Mouse (Mus musculus) hematopoietic stem cell, adult 5-6 weeks (primary cell): ENCODE data around the gene Tmem14c. TPM values are rescaled to one million over a fixed set of nuclear protein-coding genes. Genes with fewer than 3 reads are reported as not detected.
"Not testable (repeated sequence)": the region's sequence is repeated elsewhere in the genome, so short reads cannot be mapped to it uniquely, and the experiment has no call there.

Experiments used
- ATAC-seq, 2 experiments: fragments of 125-278 bp in 1 of 2; replicated peaks in 1 of 2; 2 replicates each; pipeline ENCODE4 v1.8.0; 2016 to 2017; ENCODE audit warnings: inconsistent platforms in 2 of 2, mild to moderate bottlenecking in 2 of 2, moderate number of reproducible peaks in 2 of 2, low read depth in 1 of 2, moderate TSS enrichment in 1 of 2; ENCODE audit not compliant: low FRiP score in 2 of 2, poor library complexity in 2 of 2, severe bottlenecking in 2 of 2, insufficient read depth in 1 of 2, low TSS enrichment in 1 of 2
- total RNA-seq: library from RNA; stranded (forward); fragments of 172-1452, 232-1000 nt; gene quantifications from 2 replicates; pipeline ENCODE4 v1.2.3, GENCODE M21; 2017

Gene Tmem14c
- total RNA-seq, result 74.5 and 94.6 TPM in 2 replicates

GRCm38 (mm10) chr13:41015829-41016634 lies at the start of gene Tmem14c:
Tmem14c (plus strand) TSS chr13:41016292.
- ATAC-seq, result peak; percentile 99

- no peak for ATAC-seq
Observed at GRCm38 (mm10) chr13:40967609-40968008, 48.5 kb upstream of the Tmem14c start.

- ATAC-seq, result peak; percentile 63 to 79
Observed at GRCm38 (mm10) chr13:40968564-40968963, 47.5 kb upstream of the Tmem14c start.

- ATAC-seq, result no peak
Observed at GRCm38 (mm10) chr13:40969761-40970390, 46.2 kb upstream of the Tmem14c start.

- peak in 1 of 2 experiments; percentile 47; a peak in 1 of 4 replicates for ATAC-seq
Observed at GRCm38 (mm10) chr13:40971261-40971660, 44.8 kb upstream of the Tmem14c start.

GRCm38 (mm10) chr13:40971831-40972230 lies 44.3 kb upstream of the Tmem14c start:
- no peak for ATAC-seq

- no peak for ATAC-seq
Observed at GRCm38 (mm10) chr13:40972976-40973375, 43.1 kb upstream of the Tmem14c start.

- peak; percentile 69 to 81; a peak in 3 of 4 replicates for ATAC-seq
Observed at GRCm38 (mm10) chr13:40977609-40978008, 38.5 kb upstream of the Tmem14c start.

GRCm38 (mm10) chr13:40978652-40979051 lies 37.4 kb upstream of the Tmem14c start:
- ATAC-seq, result peak; percentile 49 to 61; a peak in 3 of 4 replicates

GRCm38 (mm10) chr13:40979321-40979720 lies 36.8 kb upstream of the Tmem14c start:
- no peak for ATAC-seq

GRCm38 (mm10) chr13:40982759-40983158 lies 33.3 kb upstream of the Tmem14c start:
- no peak for ATAC-seq

GRCm38 (mm10) chr13:40986081-40986480 lies 30.0 kb upstream of the Tmem14c start:
- ATAC-seq, result no peak

- not testable (repeated sequence) for ATAC-seq
Observed at GRCm38 (mm10) chr13:40987608-40988303, 28.3 kb upstream of the Tmem14c start.

GRCm38 (mm10) chr13:40988418-40988817 lies 27.7 kb upstream of the Tmem14c start:
- ATAC-seq, result no peak; a peak in 1 of 4 replicates

- no peak for ATAC-seq
Observed at GRCm38 (mm10) chr13:40994487-40995263, 21.4 kb upstream of the Tmem14c start.

- not testable (repeated sequence) for ATAC-seq
Observed at GRCm38 (mm10) chr13:40998537-40998936, 17.6 kb upstream of the Tmem14c start.
